Mouse (Mus musculus) heart, postnatal 25 days (tissue): Measurements from ENCODE around the gene Atp6v0a1. TPM values are rescaled to one million over a fixed set of nuclear protein-coding genes. Genes with fewer than 3 reads are reported as not detected.

Experiments used
- DNase-seq: peaks from one replicate; pipeline ENCODE4 v3.0.0; 2022; ENCODE audit warnings: low spot score
- intact Hi-C: fragments of 180-260 bp; cut with DNase I; formaldehyde crosslinking; loops from one replicate; pipeline ENCODE4 v1.15.1; 2025
- microRNA-seq: library from miRNA; unstranded; fragments of <30 nt; microRNA quantifications from one replicate; pipeline ENCODE4 v1.2.0, GENCODE M21; 2022
- total RNA-seq, 2 experiments: library from RNA; stranded (reverse); gene quantifications; 2 replicates each; pipeline ENCODE4 v1.2.3; 2021

Atp6v0a1 gene
- total RNA-seq, 2 experiments from 2014 or later, result 84.7 to 87.3 TPM

GRCm38 (mm10) chr11:101098231-101098630 is 89.0 kb downstream of the Atp6v0a1 start:
- intact Hi-C loops, result no loop called here
- no peak for DNase-seq

GRCm38 (mm10) chr11:101103011-101103410 is 93.8 kb downstream of the Atp6v0a1 start:
- no peak for DNase-seq
- intact Hi-C loops, result loop anchor here (10.0 kb wide), 1 partner anchor 192 kb away; no protein-coding TSS in a partner anchor

GRCm38 (mm10) chr11:101109351-101109750 is 100.1 kb downstream of the Atp6v0a1 start:
- intact Hi-C loops, result loop anchor here (10.0 kb wide), 1 partner anchor 185 kb away; no protein-coding TSS in a partner anchor
- no peak for DNase-seq

- intact Hi-C loops, result no loop called here
Measured at GRCm38 (mm10) chr11:101110708-101111107, 101.5 kb downstream of the Atp6v0a1 start.

GRCm38 (mm10) chr11:101111178-101111577 is 101.9 kb downstream of the Atp6v0a1 start:
- intact Hi-C loops, result no loop called here
- no peak for DNase-seq

More at GRCm38 (mm10) chr11:101110708-101111107, 101.5 kb downstream of the Atp6v0a1 start:
- no peak for DNase-seq

- no peak for DNase-seq
- intact Hi-C loops, result no loop called here
Measured at GRCm38 (mm10) chr11:101112186-101112585, 102.9 kb downstream of the Atp6v0a1 start.

Small RNA genes within 50 kb of the gene (microRNA-seq; reads per million reads assigned to microRNA genes)
- gene Mir6928, result 1.1 reads per million

Other genes with a start within 250 kb of the Atp6v0a1 start
- gene Kcnh4, start 249.5 kb upstream of the Atp6v0a1 start, total RNA-seq, result not detected
- gene Hcrt, start 246.5 kb upstream of the Atp6v0a1 start, total RNA-seq, result not detected
- 10 to 100 TPM in 1 of 2 experiments, 1 to 10 TPM in 1; 9.5 to 11.3 TPM for gene Ghdc, start 238.5 kb upstream of the Atp6v0a1 start, total RNA-seq
- gene Stat5b, start 158.7 kb upstream of the Atp6v0a1 start, total RNA-seq, result 10 to 100 TPM; 67.6 to 68.9 TPM
- gene Stat5a, start 150.1 kb upstream of the Atp6v0a1 start, total RNA-seq, result 10 to 100 TPM; 24.3 to 30.1 TPM
- 100 to 1,000 TPM in 1 of 2 experiments, 10 to 100 TPM in 1; 91.3 to 119 TPM for gene Stat3, start 69.9 kb upstream of the Atp6v0a1 start, total RNA-seq
- gene Cavin1, start 38.6 kb upstream of the Atp6v0a1 start, total RNA-seq, result 100 to 1,000 TPM; 275 to 277 TPM
- 1 to 10 TPM; 8.0 to 8.7 TPM for gene Naglu, start 60.6 kb downstream of the Atp6v0a1 start, total RNA-seq
- under 1 TPM; 0.55 to 0.64 TPM for gene Hsd17b1, start 69.0 kb downstream of the Atp6v0a1 start, total RNA-seq
- 10 to 100 TPM; 15.8 to 17.1 TPM for gene Coasy, start 73.1 kb downstream of the Atp6v0a1 start, total RNA-seq
- gene Mlx, start 77.8 kb downstream of the Atp6v0a1 start, total RNA-seq, result 10 to 100 TPM; 19.1 to 21.4 TPM
- gene Psmc3ip, start 86.0 kb downstream of the Atp6v0a1 start, total RNA-seq, result 1 to 10 TPM; 3.1 TPM
- gene Retreg3, start 110.4 kb downstream of the Atp6v0a1 start, total RNA-seq, result 10 to 100 TPM; 34.0 to 35.5 TPM
- gene Tubg1, start 110.5 kb downstream of the Atp6v0a1 start, total RNA-seq, result 10 to 100 TPM; 24.4 to 27.3 TPM
- gene Tubg2, start 146.5 kb downstream of the Atp6v0a1 start, total RNA-seq, result 1 to 10 TPM; 2.5 to 3.9 TPM
- gene Cntnap1, start 161.1 kb downstream of the Atp6v0a1 start, total RNA-seq, result 1 to 10 TPM; 1.7 to 2.4 TPM
- gene Plekhh3, start 161.9 kb downstream of the Atp6v0a1 start, total RNA-seq, result 10 to 100 TPM; 24.5 to 28.5 TPM
- under 1 TPM in 1 of 2 experiments, not detected in 1; 0.14 TPM for gene Ccr10, start 166.0 kb downstream of the Atp6v0a1 start, total RNA-seq
- 10 to 100 TPM; 26.0 to 30.4 TPM for gene Ezh1, start 217.0 kb downstream of the Atp6v0a1 start, total RNA-seq
- gene Ramp2, start 236.6 kb downstream of the Atp6v0a1 start, total RNA-seq, result 100 to 1,000 TPM in 1 of 2 experiments, 10 to 100 TPM in 1; 80.9 to 123 TPM
- gene Vps25, start 244.3 kb downstream of the Atp6v0a1 start, total RNA-seq, result 10 to 100 TPM; 78.2 to 85.0 TPM